Mouse (Mus musculus): ENCODE data around the gene Gm20696.

DNA sequence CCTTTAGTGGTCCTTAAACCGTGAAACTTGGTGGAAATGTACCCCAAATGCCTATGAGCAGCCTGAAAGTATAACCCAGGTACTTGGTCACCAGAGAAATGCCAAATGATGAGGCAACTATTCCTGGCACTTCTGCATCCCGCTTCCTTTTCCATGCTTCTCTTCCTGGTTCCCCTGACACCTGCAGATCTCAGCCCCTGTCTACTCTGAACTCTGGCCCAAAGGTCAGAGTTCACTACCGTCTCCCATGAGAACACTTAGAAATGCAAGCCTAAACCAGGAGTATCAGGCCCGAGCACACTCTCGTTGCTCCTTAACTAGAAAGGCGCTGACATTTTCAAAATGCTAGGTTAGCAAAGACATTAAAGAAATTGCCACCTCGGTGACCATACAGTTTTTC lies 394.9 kb downstream of the Gm20696 start:
- TF ChIP-seq POLR2A (IDR thresholded peaks at IDR 0.05; ENCODE audit: borderline replicate concordance, control insufficient read depth, low read depth, low read length), result no peak
- TF ChIP-seq CTCF (IDR thresholded peaks at IDR 0.05; ENCODE audit: control insufficient read depth, insufficient read depth, low read length), result no peak
